Mouse (Mus musculus) myocyte (in vitro differentiated cells): Measurements from ENCODE around the gene Nacc1. TPM values are rescaled to one million over a fixed set of nuclear protein-coding genes. Genes with fewer than 3 reads are reported as not detected.

ENCODE experiments used
- H3K27me3 ChIP-seq: one replicate; pipeline ENCODE4 v1.6.1; 2011; ENCODE audit not compliant: control insufficient read depth, insufficient read depth, insufficient read length
- H3K36me3 ChIP-seq: one replicate; pipeline ENCODE4 v1.6.1; 2011; ENCODE audit not compliant: control insufficient read depth, insufficient read depth
- H3K4me2 ChIP-seq: one replicate; pipeline ENCODE4 v1.6.1; 2011; ENCODE audit warnings: low read depth, control low read depth
- H3K4me3 ChIP-seq: one replicate; pipeline ENCODE4 v1.5.1; 2011; ENCODE audit warnings: mild to moderate bottlenecking, control low read depth, moderate library complexity
- H3K79me2 ChIP-seq: one replicate; pipeline ENCODE4 v1.6.1; 2011; ENCODE audit not compliant: control insufficient read depth, insufficient read depth
- H3ac ChIP-seq: one replicate; pipeline ENCODE4 v1.6.1; 2011; ENCODE audit not compliant: control insufficient read depth, insufficient read length
- CEBPB ChIP-seq: IDR thresholded peaks from 2 replicates; pipeline ENCODE4 v1.6.1; 2011; ENCODE audit warnings: mild to moderate bottlenecking, moderate library complexity; ENCODE audit not compliant: poor library complexity, insufficient read depth, severe bottlenecking
- E2F4 ChIP-seq: IDR thresholded peaks from one replicate; pipeline ENCODE4 v1.6.1; 2011; ENCODE audit warnings: mild to moderate bottlenecking, control low read depth, moderate library complexity; ENCODE audit not compliant: insufficient read depth
- MAX ChIP-seq: IDR thresholded peaks from one replicate; pipeline ENCODE4 v1.6.1; 2011; ENCODE audit warnings: low read depth, mild to moderate bottlenecking, control low read depth
- MYOD1 ChIP-seq, 3 experiments: IDR thresholded peaks; one replicate each; pipeline ENCODE4 v1.6.1; 2011; ENCODE audit warnings: control low read depth in 2 of 3, low read depth in 2 of 3, mild to moderate bottlenecking in 2 of 3, moderate library complexity in 1 of 3; ENCODE audit not compliant: insufficient read length in 2 of 3, control insufficient read depth in 1 of 3
- MYOG ChIP-seq, 3 experiments: IDR thresholded peaks; one replicate each; pipeline ENCODE4 v1.6.1; 2011; ENCODE audit warnings: control low read depth in 2 of 3, low read depth in 2 of 3, mild to moderate bottlenecking in 2 of 3; ENCODE audit not compliant: insufficient read length in 2 of 3, control insufficient read depth in 1 of 3, insufficient read depth in 1 of 3
- POLR2A ChIP-seq: IDR thresholded peaks from one replicate; pipeline ENCODE4 v1.6.1; 2011; ENCODE audit warnings: low read depth, mild to moderate bottlenecking, control low read depth, moderate library complexity; ENCODE audit not compliant: insufficient read length
- POLR2AphosphoS2 ChIP-seq: IDR thresholded peaks from one replicate; pipeline ENCODE4 v1.6.1; 2011; ENCODE audit warnings: low read depth, control low read depth; ENCODE audit not compliant: insufficient read length
- REST ChIP-seq: IDR thresholded peaks from one replicate; pipeline ENCODE4 v1.6.1; 2011; ENCODE audit warnings: mild to moderate bottlenecking, control low read depth, moderate library complexity; ENCODE audit not compliant: insufficient read depth, insufficient read length
- SRF ChIP-seq: IDR thresholded peaks from one replicate; pipeline ENCODE4 v1.6.1; 2011; ENCODE audit warnings: low read depth; ENCODE audit not compliant: control insufficient read depth, insufficient read length
- TCF12 ChIP-seq: IDR thresholded peaks from one replicate; pipeline ENCODE4 v1.6.1; 2011; ENCODE audit warnings: mild to moderate bottlenecking, control low read depth; ENCODE audit not compliant: poor library complexity, insufficient read depth, severe bottlenecking
- TCF3 ChIP-seq: IDR thresholded peaks from one replicate; pipeline ENCODE4 v1.6.1; 2011; ENCODE audit warnings: low read depth, control low read depth; ENCODE audit not compliant: insufficient read length
- USF1 ChIP-seq: IDR thresholded peaks from one replicate; pipeline ENCODE4 v1.6.1; 2011; ENCODE audit warnings: low read depth, mild to moderate bottlenecking, control low read depth, moderate library complexity
- polyA plus RNA-seq: library from polyadenylated mRNA; unstranded; fragments of >200 nt; fragmentation: generic; extraction: Trizol; gene quantifications from one replicate; pipeline ENCODE4 v1.2.1, GENCODE M21; 2012; ENCODE audit warnings: missing spikeins

Gene Nacc1
- polyA plus RNA-seq, 1 experiment = 56.1 TPM

- Histone ChIP-seq H3K79me2 (peaks cover 21% of the 10 kb centered on the region), H3K4me3 (peak overlapping the region; percentile 99), H3K27me3 (no peaks in the 10 kb centered on the region), H3K4me2 (peak overlapping the region; percentile 92), H3K36me3 (no peaks in the 10 kb centered on the region), H3ac (peak overlapping the region; percentile 22)
- TF ChIP-seq SRF = peak; percentile 100
- peak; percentile 95 for TF ChIP-seq POLR2AphosphoS2
- peak; percentile 96 for TF ChIP-seq POLR2A
- peak; percentile 84 for TF ChIP-seq E2F4
- TF ChIP-seq TCF3 = no peak
Observed at GRCm38 (mm10) chr8:84663483-84664327, 24.0 kb downstream of the Nacc1 start.

DNA sequence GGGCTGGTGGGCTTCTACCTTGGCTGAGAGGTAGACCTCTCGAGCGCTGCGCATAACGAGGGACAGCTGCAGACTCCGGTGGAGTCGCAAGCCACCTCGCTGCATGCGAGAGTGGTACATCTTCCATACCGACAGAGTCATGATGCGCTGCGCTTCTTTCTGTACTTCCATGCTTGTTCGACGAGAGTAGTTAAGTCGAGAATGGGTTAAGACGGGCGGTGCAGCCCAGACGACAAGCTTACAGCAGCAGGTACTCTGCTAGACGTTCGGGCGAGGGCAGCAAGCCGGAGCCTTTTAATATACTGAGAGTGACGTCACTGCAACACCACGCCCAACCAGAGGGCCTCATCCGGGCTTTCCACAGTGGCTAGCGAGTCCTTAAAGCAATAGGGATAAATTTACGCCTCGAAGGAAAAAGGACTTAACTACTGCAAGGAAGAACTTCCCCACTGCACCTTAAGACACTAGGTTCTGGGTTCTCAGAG is 25.0 kb downstream of the Nacc1 start, which contains the start of gene Ier2:
TSS of gene Ier2 (minus strand) at position 272 of the 485 bp plus-strand sequence.
- Histone ChIP-seq H3K4me3 (peak within 1 kb of the TSS; percentile 99), H3K27me3 (no peaks in the 10 kb centered on the region), H3K79me2 (peaks cover 21% of the 10 kb centered on the region), H3K36me3 (no peaks in the 10 kb centered on the region), H3ac (peak within 1 kb of the TSS; percentile 77), H3K4me2 (peak within 1 kb of the TSS; percentile 92)
- peak in 1 of 3 experiments; percentile 31 for TF ChIP-seq MYOD1 (IDR thresholded peaks at IDR 0.05; ENCODE audit: control insufficient read depth in 1 of 3, insufficient read length in 2 of 3, low read depth in 2 of 3)
- TF ChIP-seq USF1 = no peak
- TF ChIP-seq CEBPB = no peak
- TF ChIP-seq TCF3 = peak; percentile 32
- TF ChIP-seq MAX = no peak
- no peak for TF ChIP-seq E2F4
- peak; percentile 32 for TF ChIP-seq REST
- TF ChIP-seq POLR2AphosphoS2 = peak; percentile 99
- TF ChIP-seq MYOG (IDR thresholded peaks at IDR 0.05; ENCODE audit: control insufficient read depth in 1 of 3, insufficient read depth in 1 of 3, insufficient read length in 2 of 3, low read depth in 2 of 3) = no peak
- no peak for TF ChIP-seq TCF12
- peak; percentile 53 for TF ChIP-seq SRF
- peak; percentile 95 for TF ChIP-seq POLR2A

GRCm38 (mm10) chr8:84661961-84662571 is 25.6 kb downstream of the Nacc1 start:
- H3ac ChIP-seq = peak overlapping the region; percentile 77
- H3K36me3 ChIP-seq = no peaks in the 10 kb centered on the region
- H3K79me2 ChIP-seq = peaks cover 21% of the 10 kb centered on the region
- peak overlapping the region; percentile 99 for H3K4me3 ChIP-seq
- no peaks in the 10 kb centered on the region for H3K27me3 ChIP-seq
- peak overlapping the region; percentile 37 for H3K4me2 ChIP-seq
- TF ChIP-seq POLR2A = peak; percentile 61
- TF ChIP-seq POLR2AphosphoS2 = peak; percentile 50
- TF ChIP-seq SRF = no peak
- no peak for TF ChIP-seq USF1

DNA sequence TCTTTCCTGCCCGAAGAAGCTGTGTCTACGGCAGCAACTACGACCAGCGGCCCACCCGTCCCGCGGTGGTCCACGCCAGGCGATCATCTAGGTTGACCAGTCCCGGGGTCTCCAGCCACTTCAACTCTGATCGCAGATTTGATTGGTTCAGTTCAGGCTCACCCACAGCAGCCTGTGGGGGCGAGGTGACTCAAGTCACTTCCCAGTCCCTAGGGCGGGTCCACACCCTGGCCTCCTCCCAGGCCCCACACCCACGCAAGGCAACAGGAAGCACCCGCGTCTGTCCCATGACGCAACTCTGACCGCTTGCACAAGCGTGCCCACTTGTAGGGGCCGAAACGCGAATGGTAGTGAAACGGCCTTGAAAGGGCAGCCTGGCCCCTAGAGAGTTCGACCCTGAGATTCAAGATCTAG is 26.2 kb downstream of the Nacc1 start:
- peaks cover 21% of the 10 kb centered on the region for H3K79me2 ChIP-seq
- TF ChIP-seq MYOG (IDR thresholded peaks at IDR 0.05; ENCODE audit: control insufficient read depth in 1 of 3, insufficient read depth in 1 of 3, insufficient read length in 2 of 3, low read depth in 2 of 3) (peak in 1 of 3 experiments; percentile 84), E2F4 (no peak), MAX (peak; percentile 29), MYOD1 (IDR thresholded peaks at IDR 0.05; ENCODE audit: control insufficient read depth in 1 of 3, insufficient read length in 2 of 3, low read depth in 2 of 3) (peak in 1 of 3 experiments; percentile 73), POLR2A (peak; percentile 88), REST (no peak), SRF (peak; percentile 35), POLR2AphosphoS2 (peak; percentile 85), CEBPB (peak; percentile 96), TCF12 (no peak), TCF3 (no peak), USF1 (no peak)
- H3K4me2 ChIP-seq = peak overlapping the region; percentile 88
- no peaks in the 10 kb centered on the region for H3K36me3 ChIP-seq
- no peaks in the 10 kb centered on the region for H3K27me3 ChIP-seq
- H3ac ChIP-seq = peak overlapping the region; percentile 77
- peak overlapping the region; percentile 99 for H3K4me3 ChIP-seq

GRCm38 (mm10) chr8:84660819-84661457 is 26.7 kb downstream of the Nacc1 start:
- H3ac ChIP-seq = peak overlapping the region; percentile 77
- no peak for TF ChIP-seq MYOG (IDR thresholded peaks at IDR 0.05; ENCODE audit: control insufficient read depth in 1 of 3, insufficient read depth in 1 of 3, insufficient read length in 2 of 3, low read depth in 2 of 3)
- no peak for TF ChIP-seq MYOD1 (IDR thresholded peaks at IDR 0.05; ENCODE audit: control insufficient read depth in 1 of 3, insufficient read length in 2 of 3, low read depth in 2 of 3)
- no peak for TF ChIP-seq TCF3
- TF ChIP-seq TCF12 = no peak
- TF ChIP-seq POLR2A = peak; percentile 9
- no peak for TF ChIP-seq SRF
- no peak for TF ChIP-seq USF1
- no peak for TF ChIP-seq REST
- TF ChIP-seq CEBPB = no peak
- peak; percentile 42 for TF ChIP-seq POLR2AphosphoS2
- TF ChIP-seq E2F4 = no peak
- no peak for TF ChIP-seq MAX
- peaks cover 21% of the 10 kb centered on the region for H3K79me2 ChIP-seq
- H3K4me2 ChIP-seq = peak overlapping the region; percentile 88
- H3K36me3 ChIP-seq = no peaks in the 10 kb centered on the region
- peak overlapping the region; percentile 99 for H3K4me3 ChIP-seq
- no peaks in the 10 kb centered on the region for H3K27me3 ChIP-seq
